Mouse (Mus musculus) hindbrain, embryonic 11.5 days (tissue): ENCODE results near the gene Sox18. TPM values are rescaled to one million over a fixed set of nuclear protein-coding genes. Genes with fewer than 3 reads are reported as not detected.

Experiments used
- ATAC-seq: fragments of 200-750 bp; cut with Nextera tagmentation; 2 replicates; pipeline ENCODE4 v1.8.0; 2017; ENCODE audit warnings: mild to moderate bottlenecking, moderate TSS enrichment, moderate library complexity; ENCODE audit not compliant: low FRiP score
- DNase-seq: peaks from one replicate; pipeline ENCODE4 v3.0.0-alpha.2; 2015; ENCODE audit warnings: low spot score
- H3K27ac ChIP-seq: fragments of 300-500 bp; sonication (generic); 2 replicates; pipeline ENCODE4 v1.5.1; 2014; ENCODE audit warnings: mild to moderate bottlenecking, low read depth, low read length
- H3K27me3 ChIP-seq: fragments of 300-500 bp; sonication (generic); 2 replicates; pipeline ENCODE4 v1.6.1; 2014; ENCODE audit warnings: mild to moderate bottlenecking, low read length, moderate library complexity, mixed read lengths; ENCODE audit not compliant: control insufficient read depth, insufficient read depth
- H3K36me3 ChIP-seq: fragments of 300-500 bp; sonication (generic); 2 replicates; pipeline ENCODE4 v1.6.1; 2014; ENCODE audit warnings: mild to moderate bottlenecking, low read length, moderate library complexity, mixed read lengths; ENCODE audit not compliant: control insufficient read depth, insufficient read depth
- H3K4me1 ChIP-seq: fragments of 300-500 bp; sonication (generic); replicated peaks from 2 replicates; pipeline ENCODE4 v1.6.1; 2014; ENCODE audit warnings: low read length, mixed read lengths; ENCODE audit not compliant: control insufficient read depth, insufficient read depth
- H3K4me2 ChIP-seq: fragments of 300-500 bp; sonication (generic); replicated peaks from 2 replicates; pipeline ENCODE4 v1.6.1; 2014; ENCODE audit warnings: mild to moderate bottlenecking, low read depth, low read length
- H3K4me3 ChIP-seq: fragments of 300-500 bp; sonication (generic); 2 replicates; pipeline ENCODE4 v1.5.1; 2014; ENCODE audit warnings: low read depth, low read length
- H3K9ac ChIP-seq: fragments of 300-500 bp; sonication (generic); 2 replicates; pipeline ENCODE4 v1.6.1; 2014; ENCODE audit warnings: low read depth, low read length
- H3K9me3 ChIP-seq: fragments of 300-500 bp; sonication (generic); 2 replicates; pipeline ENCODE4 v1.6.1; 2016; ENCODE audit warnings: low read length; ENCODE audit not compliant: control insufficient read depth
- WGBS: fragments of 180-500 bp; shearing (Covaris S2); extraction: QIAGEN DNeasy Blood & Tissue Kit; methylation state at CpG from one replicate; pipeline ENCODE4 v1.1.7; 2014; 5-methylcytosine and 5-hydroxymethylcytosine counted together
- polyA plus RNA-seq: library from polyadenylated mRNA; unstranded; fragments of >200 nt; fragmentation: Nextera tagmentation; extraction: Ambion mirVana; gene quantifications from 2 replicates; pipeline ENCODE4 v1.2.1, GENCODE M21; 2014

Sox18 gene
- polyA plus RNA-seq, 1 experiment from 2014 or later, result 17.0 TPM

DNA sequence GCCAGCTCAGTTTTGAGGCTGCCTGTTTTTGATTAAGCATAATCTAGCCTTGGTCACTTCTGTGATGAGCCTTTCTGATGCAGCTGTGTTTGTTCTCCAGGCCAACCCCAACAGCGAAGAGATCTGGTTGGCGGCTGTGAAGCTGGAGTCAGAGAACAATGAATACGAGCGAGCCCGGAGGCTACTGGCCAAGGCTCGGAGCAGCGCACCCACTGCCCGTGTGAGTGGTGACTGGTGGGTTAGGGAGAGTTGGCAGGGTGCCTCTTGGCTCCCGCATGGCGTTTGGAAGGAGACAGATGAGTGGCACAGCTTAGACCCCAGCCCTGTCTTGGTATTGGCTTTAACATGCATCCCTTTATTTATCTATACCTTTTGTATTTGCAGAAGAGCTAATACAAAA, 22.5 kb downstream of the Sox18 start:
- Histone ChIP-seq H3K4me1 (no peaks in the 10 kb centered on the region), H3K27ac (no peak overlapping the region), H3K4me3 (no peak overlapping the region), H3K4me2 (no peak overlapping the region), H3K9ac (no peak overlapping the region), H3K9me3 (no peaks in the 10 kb centered on the region), H3K36me3 (peaks cover 4% of the 10 kb centered on the region; the same call in 1 of the 2 replicates), H3K27me3 (no peaks in the 10 kb centered on the region)
- WGBS, result 91% methylated on average over 10 of the region's 10 CpGs
- ATAC-seq, result no peak
- DNase-seq, result no peak

- no peak overlapping the region for H3K27ac ChIP-seq
- no peaks in the 10 kb centered on the region for H3K27me3 ChIP-seq
- H3K4me1 ChIP-seq, result no peaks in the 10 kb centered on the region
- no peak overlapping the region for H3K4me2 ChIP-seq
- no peak overlapping the region for H3K9ac ChIP-seq
- no peak overlapping the region for H3K4me3 ChIP-seq
- WGBS, result 91% methylated on average over 6 of the region's 6 CpGs
- no peak for ATAC-seq
- no peaks in the 10 kb centered on the region for H3K9me3 ChIP-seq
- no peak for DNase-seq
- peaks cover 6% of the 10 kb centered on the region; the same call in 1 of the 2 replicates for H3K36me3 ChIP-seq
Measured at GRCm38 (mm10) chr2:181646626-181647472, 24.6 kb downstream of the Sox18 start.

DNA sequence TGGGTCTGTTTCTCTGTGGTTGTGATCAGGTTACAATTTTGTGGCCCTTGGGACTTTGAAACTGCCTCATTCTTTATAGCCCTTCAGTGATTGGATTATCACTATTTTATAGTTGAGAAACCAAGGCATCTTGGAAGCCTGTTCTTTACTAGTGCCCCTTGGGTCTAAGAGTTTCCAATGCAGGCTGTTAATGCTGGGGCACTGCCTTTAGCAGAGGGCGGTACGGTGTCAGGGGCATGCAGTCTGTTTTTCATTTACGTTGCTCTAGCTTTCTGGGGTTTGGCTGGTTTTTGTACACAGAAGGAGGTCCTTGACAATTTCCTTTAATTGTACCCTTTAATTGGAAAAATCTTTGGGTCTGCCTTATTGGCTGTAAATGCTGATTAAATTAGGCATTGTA, 25.8 kb downstream of the Sox18 start:
- no peak overlapping the region for H3K4me3 ChIP-seq
- H3K36me3 ChIP-seq, result peaks cover 6% of the 10 kb centered on the region; the same call in 1 of the 2 replicates
- H3K27me3 ChIP-seq, result no peaks in the 10 kb centered on the region
- no peaks in the 10 kb centered on the region for H3K4me1 ChIP-seq
- 90% methylated on average over 3 of the region's 3 CpGs for WGBS
- DNase-seq, result no peak
- H3K9me3 ChIP-seq, result no peaks in the 10 kb centered on the region
- no peak overlapping the region for H3K9ac ChIP-seq
- no peak overlapping the region for H3K27ac ChIP-seq
- ATAC-seq, result no peak
- no peak overlapping the region for H3K4me2 ChIP-seq

DNA sequence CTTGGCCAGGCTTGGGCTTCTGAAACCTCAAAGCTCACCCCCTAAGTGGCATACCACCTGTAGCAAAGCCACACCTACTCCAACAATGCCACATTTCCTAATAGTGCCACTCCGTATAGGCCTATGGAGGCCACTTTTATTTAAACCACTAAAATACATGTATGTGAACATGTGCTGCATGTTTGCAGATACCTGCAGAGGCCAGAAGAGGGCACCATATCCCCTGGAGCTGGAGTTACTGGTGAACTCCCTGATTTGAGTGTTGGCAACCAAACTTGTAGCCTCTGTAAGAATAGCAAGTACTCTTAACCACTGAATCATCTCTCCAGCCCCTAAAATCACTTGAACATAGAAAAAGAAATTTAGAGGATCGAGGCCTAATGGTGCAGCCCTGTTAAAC, 27.1 kb downstream of the Sox18 start:
- H3K27ac ChIP-seq, result no peak overlapping the region
- no peaks in the 10 kb centered on the region for H3K9me3 ChIP-seq
- peaks cover 6% of the 10 kb centered on the region; the same call in 1 of the 2 replicates for H3K36me3 ChIP-seq
- H3K4me1 ChIP-seq, result no peaks in the 10 kb centered on the region
- peak; percentile 58 for DNase-seq
- H3K9ac ChIP-seq, result no peak overlapping the region
- no peak for ATAC-seq
- H3K4me2 ChIP-seq, result no peak overlapping the region
- no peaks in the 10 kb centered on the region for H3K27me3 ChIP-seq
- no peak overlapping the region for H3K4me3 ChIP-seq
- WGBS, result 84% methylated on average over 2 of the region's 2 CpGs

DNA sequence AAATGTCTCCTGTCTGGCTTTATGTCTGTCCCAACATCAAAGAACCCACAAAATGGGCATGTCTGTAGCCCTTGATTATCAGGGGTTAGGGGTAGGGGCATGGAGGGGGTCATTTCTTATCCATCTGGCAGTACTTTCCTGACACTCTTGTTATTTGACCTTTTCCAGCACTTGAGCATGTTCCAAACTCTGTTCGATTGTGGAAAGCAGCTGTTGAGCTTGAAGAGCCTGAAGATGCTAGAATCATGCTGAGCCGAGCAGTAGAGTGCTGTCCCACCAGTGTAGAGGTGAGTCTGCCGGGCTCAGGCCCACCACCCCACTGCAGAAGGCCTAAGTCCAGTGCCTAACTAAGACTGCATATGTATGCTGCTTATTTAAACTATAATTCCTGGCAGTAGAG, 35.6 kb downstream of the Sox18 start:
- no peak overlapping the region for H3K9ac ChIP-seq
- 93% methylated on average over 3 of the region's 3 CpGs for WGBS
- H3K36me3 ChIP-seq, result peaks cover 14% of the 10 kb centered on the region; the same call in 1 of the 2 replicates
- no peak overlapping the region for H3K4me2 ChIP-seq
- H3K27ac ChIP-seq, result no peak overlapping the region
- ATAC-seq, result no peak
- H3K4me1 ChIP-seq, result no peaks in the 10 kb centered on the region
- H3K9me3 ChIP-seq, result no peaks in the 10 kb centered on the region
- no peak overlapping the region for H3K4me3 ChIP-seq
- no peak for DNase-seq
- no peaks in the 10 kb centered on the region for H3K27me3 ChIP-seq

DNA sequence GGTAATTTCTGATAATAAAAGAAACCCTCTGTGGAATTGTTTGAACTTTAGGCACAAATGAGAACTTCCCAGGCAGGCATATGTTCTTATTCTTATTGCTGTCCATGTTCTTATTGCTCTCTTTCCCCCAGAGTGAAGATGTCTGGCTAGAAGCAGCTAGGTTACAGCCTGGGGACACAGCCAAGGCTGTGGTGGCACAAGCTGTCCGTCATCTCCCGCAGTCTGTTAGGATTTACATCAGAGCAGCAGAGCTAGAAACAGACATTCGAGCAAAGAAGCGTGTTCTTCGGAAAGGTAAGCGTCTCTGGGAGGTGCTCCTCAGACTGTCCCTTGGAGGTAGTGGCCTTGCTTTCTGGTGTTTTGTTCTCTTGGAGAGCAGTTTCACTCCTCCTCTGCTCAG, 38.8 kb downstream of the Sox18 start:
- 94% methylated on average over 6 of the region's 6 CpGs for WGBS
- Histone ChIP-seq H3K27me3 (no peaks in the 10 kb centered on the region), H3K27ac (no peak overlapping the region), H3K4me3 (no peak overlapping the region), H3K9ac (no peak overlapping the region), H3K9me3 (no peaks in the 10 kb centered on the region), H3K36me3 (peaks cover 13% of the 10 kb centered on the region; the same call in 1 of the 2 replicates), H3K4me2 (no peak overlapping the region), H3K4me1 (no peaks in the 10 kb centered on the region)
- ATAC-seq (no peak), DNase-seq (no peak)

- DNase-seq (no peak), ATAC-seq (no peak)
- H3K4me1 ChIP-seq, result no peaks in the 10 kb centered on the region
- no peaks in the 10 kb centered on the region for H3K9me3 ChIP-seq
- H3K36me3 ChIP-seq, result 0 out of 2 replicates have a peak, but pooled peaks cover 2% of the 10 kb centered on the region
- H3K27me3 ChIP-seq, result no peaks in the 10 kb centered on the region
- H3K4me3 ChIP-seq, result no peak overlapping the region
- no peak overlapping the region for H3K4me2 ChIP-seq
- H3K9ac ChIP-seq, result no peak overlapping the region
- no peak overlapping the region for H3K27ac ChIP-seq
Measured at GRCm38 (mm10) chr2:181628471-181628870, 43.0 kb downstream of the Sox18 start.

DNA sequence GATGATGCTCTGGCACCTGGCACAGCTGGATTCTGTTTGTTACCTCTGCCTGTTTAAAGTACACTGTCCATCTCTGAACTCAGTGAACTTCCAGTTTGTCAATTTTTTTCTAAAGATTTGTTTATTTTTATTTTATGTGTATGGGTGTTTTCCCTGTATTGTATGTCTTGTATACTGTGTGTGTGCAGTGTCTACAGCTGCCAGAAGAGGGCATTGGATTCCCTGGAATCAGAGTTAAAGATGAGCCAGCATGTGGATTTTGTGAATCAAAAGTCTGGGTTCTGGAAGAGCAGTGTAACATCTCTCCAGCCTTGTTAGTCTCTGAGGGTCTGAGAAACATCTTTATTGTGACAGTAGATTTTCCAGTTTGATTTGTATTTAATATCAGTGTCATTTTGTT, 48.0 kb downstream of the Sox18 start:
- Histone ChIP-seq H3K4me3 (no peak overlapping the region), H3K4me2 (no peak overlapping the region), H3K4me1 (no peaks in the 10 kb centered on the region), H3K27ac (no peak overlapping the region), H3K9me3 (no peaks in the 10 kb centered on the region), H3K27me3 (no peaks in the 10 kb centered on the region), H3K36me3 (peaks cover 15% of the 10 kb centered on the region), H3K9ac (no peak overlapping the region)
- DNase-seq (peak; percentile 19), ATAC-seq (no peak)
